Mouse (Mus musculus): Measurements from ENCODE around the gene Gstt3.

DNA sequence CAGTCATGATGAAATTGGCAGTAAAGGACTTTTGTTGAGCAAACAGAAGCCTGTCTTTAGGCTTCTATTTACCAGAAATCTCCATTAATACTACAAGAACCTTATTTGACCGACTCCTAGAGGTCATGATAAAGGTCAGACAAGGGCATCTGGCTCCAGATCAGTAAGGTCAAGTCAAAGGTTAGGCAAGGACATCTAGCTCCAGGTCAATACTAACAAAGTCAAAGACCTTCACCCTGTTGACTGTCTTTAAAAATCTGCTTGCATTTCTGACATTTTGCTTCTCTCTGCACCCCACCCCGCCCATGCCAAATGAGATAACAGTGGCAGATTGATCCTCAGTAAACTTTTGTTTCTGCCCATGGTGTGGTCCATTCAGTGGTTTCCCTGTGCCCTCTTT lies 23.0 kb upstream of the Gstt3 start:
- TF ChIP-seq GATA1 (IDR thresholded peaks at IDR 0.05; ENCODE audit: low read length) (no peak), TAL1 (IDR thresholded peaks at IDR 0.05; ENCODE audit: low read length) (no peak)
